Mouse (Mus musculus) spleen, postnatal 14 days (tissue): ENCODE measurements around the gene Creb5.
A peak's percentile ranks its signal among the peaks of the same experiment; 100 is the strongest.

Experiments used
- DNase-seq, 2 experiments: peaks; one replicate each; pipeline ENCODE4 v3.0.0; 2021 to 2022; ENCODE audit warnings: low spot score in 2 of 2

Gene Creb5

DNA sequence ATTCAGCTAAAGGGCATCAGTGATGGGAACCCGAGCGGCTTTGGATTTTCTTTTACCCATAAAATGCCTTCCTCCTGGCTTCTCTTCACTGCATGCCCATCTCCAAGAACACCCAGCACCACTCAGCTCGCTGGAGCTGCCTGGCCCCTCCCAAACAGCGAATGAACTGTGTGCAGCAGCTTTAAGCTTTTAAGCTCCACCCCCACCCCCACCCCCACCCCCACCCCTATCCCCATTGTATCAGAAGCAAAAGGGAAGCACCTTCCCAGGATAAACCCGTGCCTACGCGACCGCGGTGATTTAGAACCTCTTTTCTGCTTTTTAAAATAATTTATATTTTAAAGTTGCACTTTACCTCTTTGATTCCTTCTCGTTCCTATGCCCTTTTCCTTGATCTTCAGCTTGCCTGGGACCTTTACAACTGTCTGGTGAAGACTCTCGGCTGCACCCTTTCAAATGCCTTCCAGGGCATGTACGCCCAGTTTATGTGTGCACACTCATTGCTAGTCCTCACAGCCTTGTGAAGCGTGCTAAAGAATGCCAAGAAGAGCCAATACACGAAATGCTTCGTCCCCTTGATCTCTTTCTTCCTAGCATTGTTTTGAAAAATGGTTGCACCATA is 411.2 kb downstream of the Creb5 start:
- DNase-seq = no peak

DNA sequence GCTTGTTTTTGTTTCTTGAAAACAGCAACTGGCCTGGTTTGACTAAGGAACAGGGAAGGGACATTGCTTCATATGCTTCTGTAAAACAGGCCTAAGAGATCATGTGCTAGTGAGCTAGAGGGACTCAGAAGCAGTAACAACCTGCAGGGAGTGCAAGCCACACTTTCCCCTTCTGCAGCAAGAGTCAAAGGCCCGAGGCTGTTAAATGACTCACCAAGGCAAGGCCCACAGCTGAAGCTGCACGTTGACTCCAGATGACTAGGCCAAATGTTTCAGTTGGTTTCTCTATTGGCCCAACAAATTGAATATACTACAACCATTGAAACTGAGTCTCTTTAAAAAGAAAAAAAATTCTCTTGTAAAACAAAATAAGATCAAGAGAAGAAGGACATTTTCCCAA is 417.4 kb downstream of the Creb5 start:
- DNase-seq = no peak

DNA sequence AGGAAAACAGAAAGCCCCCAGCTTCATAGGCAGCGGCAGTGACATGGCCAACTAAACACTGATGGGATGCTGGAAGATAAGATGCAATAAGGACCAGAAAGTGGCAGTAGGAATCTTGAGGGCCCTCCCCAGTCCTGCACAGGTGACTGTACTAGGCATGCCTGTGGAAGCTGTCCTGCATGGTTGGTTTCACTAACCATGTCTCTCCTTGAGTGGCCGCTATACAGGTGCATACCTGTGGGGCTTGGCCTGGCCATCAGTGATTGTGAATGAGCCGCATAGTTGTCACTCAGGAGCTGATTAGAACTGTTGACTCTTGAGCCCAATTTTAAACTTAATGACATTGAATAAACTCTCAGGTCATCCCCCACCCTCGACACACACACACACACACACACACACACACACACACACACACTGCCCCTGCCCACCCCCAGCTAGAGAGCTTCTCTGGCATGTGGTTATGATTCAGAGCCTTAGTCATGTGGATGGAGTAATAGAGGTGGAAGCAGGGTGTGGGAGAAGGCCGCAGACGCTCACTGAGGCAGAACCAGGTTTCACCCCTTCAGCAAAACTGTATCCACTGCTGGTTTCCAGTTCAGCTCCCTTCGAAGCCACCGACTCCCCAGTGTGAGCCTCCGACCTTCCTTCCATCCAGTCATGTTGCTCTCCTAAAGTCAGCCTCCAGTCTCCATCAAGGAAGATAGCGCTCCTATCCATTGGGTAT is 419.7 kb downstream of the Creb5 start:
- no peak for DNase-seq

DNA sequence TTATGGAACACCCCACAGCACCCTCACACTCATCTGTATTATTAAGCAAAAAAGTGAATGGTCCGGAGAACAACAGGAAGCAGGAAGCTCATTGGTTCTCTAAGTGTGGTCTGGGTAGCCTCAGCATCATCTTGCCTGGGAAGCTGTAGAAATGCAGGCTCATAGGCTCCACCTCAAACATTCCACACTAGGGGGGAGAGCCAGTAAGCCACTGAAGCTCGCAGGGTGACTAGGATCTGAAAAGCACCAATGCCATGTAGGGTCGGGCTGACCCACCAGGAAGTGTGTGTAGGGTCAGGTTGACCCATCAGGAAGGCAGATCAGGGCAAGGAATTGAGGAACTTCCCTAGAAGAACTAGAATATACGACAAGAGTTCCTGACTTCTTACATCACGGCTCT is 420.7 kb downstream of the Creb5 start:
- no peak for DNase-seq

DNA sequence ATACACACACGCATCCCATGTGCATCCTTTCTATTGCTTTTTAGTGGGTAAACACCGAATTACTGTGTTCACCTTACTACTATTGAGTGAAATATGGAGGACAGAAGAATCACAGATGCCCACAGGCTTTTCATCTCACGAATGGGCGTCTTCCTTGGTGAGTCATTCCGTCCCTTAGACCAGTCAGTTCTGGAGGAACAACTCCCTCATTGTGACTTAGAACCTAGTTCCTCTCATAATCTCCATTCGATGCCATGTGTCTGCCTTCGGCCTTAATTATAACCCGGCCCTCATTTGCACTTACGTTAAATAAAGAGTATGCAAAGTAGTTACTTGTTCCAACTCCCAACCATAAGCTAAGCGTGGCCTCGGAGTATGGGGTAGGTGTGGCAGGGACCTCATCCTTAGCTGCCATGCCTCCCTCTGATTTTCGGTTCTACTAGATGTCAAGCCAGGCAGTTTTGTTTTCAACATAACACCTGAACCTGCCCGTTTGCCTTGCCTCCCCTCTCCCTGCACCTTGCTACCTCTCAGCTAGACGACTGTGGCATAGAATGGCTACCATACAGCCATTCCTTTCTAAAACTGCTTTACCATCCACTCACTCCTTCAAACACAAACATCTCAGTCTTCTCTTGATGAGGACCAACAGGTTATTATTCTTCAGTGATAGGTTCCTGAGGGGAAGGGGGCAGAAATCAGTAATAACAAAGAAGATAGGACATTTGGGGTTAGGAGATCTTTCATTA is 422.8 kb downstream of the Creb5 start:
- no peak for DNase-seq

DNA sequence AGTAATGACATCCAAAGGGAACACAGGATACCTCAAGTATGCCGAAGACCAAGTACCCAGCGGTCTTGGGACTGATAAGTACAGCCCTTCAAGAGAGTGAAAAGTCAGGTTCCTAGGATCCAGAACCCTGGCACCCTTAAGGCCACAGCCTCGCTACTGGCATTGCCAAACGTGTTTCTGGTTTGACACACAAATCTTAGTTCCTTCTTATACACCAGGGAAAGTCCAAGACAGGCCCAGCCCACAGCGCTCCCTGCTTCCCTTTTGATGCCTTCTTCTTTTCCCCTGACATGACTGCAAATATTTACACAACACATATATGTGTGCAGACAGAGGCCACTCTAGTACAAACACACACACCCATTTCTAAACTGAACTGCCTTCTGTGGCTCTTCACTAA is 423.5 kb downstream of the Creb5 start:
- DNase-seq = no peak

DNA sequence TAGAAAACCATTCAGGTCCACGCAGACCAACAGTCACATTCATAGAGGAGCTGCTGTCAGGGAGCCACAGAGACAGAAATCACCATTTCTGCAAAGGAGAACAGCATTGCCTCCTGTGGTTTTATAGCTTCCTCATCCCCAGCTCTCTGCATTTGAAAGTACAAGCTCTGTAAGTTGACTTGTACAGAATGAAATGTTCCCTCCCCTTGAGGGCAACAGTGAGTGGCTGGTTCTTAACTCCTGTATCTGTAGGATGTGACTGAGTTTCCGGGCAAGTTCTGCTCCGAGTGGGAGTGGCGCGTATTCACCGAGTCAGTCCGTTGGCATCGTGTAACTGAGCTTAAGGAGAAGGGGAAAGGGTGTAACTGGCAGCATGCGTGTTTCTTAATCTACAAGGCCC is 426.1 kb downstream of the Creb5 start:
- no peak for DNase-seq

DNA sequence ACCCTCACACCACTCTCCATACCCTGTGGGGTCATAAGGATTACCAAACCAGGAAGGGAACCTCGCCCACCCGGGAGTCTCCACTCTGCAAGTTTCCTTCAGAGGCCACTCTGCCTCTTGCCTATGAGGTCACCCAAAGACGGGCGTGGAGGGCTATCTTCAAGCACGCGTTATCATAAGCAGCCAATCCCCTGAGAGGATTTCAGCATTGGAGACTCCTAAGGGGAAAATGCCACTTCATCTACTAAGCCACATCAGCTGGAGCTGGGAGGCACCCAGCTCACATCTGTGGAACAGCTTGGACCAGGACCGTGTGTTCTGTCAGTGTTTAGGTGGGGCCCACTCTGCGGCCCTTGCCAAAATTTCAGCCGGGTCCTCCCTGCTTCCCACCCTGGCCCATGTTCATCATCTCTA is 427.8 kb downstream of the Creb5 start:
- DNase-seq = no peak

DNA sequence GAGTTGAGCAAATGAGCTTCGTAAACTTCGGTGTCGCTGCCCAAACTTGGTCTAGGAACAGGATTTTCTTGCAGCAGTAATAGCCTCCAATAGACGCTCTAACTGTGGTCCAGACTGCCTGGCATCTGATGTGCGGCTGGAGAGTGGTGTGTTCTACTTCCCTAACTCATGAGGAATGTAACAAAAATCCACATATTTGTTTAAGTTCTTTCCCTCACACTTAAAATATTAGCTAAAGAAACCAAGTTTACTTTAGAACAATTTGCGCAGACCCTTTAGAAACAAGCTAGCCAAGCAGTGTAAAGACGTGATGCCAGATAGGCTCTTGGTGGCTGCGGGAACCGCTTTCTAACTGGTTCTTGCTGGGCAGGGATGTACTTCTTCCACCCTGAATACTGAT is 428.9 kb downstream of the Creb5 start:
- DNase-seq = no peak

DNA sequence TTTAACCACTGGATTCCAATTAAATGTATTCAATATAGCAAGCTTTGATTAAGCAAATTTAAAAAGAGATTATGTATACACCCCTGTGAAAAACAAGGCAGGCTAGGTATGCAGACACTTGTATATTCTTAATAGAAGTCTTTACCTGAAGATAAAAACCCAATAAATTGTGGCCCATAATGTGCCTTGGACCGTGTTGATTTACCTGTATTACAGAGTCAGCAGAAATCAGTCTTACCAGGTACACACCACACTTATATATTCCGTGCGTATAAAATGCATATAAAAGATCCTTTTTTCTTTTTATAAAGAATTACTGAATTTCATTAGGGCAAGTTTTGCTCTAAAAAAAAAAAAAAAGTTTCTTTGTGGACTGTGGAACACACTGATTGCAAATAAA is 432.9 kb downstream of the Creb5 start:
- DNase-seq = no peak

DNA sequence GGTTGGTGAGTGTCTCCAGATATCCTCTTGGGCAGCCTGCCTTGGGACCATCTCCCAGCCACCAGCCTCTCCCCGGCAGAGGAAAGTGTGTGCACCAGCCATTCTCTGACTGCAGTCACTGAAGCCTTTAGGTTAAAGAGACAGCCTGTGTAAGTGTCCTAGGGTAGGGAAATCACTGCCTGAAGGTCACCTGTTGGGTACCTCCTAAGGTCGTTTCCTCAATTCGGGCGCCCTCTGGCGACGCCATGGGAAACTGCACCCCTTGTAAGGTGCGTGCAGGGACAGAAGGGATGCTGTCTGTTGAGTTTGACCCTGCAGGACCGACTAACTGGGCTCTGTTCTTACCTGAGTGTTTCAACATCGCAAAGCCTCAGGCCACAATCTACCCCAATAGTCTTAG is 434.5 kb downstream of the Creb5 start:
- peak in 1 of 2 experiments; percentile 41 for DNase-seq

DNA sequence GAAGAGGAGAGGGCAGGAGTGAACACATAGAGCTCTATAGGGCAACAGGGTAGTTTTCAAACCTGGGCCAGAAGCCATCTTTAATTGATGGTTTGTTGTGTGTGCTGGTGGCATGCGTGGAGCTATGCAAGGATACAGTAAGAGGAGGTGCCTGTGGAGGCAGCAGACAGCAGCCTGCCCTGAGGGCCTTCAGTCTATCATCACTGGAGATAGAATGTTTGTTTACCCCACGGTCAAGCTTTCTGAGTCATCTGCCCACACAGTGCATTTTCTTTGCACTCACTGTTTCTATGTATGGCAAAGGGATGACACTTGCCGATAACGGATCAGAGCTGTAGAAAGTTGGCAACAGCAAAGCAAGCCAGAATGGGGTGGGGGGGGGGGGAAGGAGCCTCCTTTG is 435.6 kb downstream of the Creb5 start:
- no peak for DNase-seq

DNA sequence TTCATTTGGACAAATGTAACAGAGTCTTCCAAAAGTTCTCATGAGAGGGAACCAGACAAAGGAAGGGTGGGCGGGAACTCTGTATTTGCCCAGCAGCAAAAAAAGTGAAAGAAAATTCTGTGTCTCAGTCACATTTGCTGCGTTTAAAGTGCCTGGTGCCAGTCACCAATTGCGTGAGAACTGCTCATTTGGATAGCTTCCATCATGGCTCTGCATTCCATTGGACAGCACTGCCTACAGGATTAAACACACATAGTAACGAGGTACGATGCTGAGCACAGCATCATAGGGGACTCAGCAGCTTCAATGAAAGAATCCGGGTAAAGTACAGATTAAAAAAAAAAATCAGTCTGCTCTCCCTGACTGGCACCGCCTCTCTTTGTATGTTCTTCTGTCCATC is 443.4 kb downstream of the Creb5 start:
- DNase-seq = no peak

DNA sequence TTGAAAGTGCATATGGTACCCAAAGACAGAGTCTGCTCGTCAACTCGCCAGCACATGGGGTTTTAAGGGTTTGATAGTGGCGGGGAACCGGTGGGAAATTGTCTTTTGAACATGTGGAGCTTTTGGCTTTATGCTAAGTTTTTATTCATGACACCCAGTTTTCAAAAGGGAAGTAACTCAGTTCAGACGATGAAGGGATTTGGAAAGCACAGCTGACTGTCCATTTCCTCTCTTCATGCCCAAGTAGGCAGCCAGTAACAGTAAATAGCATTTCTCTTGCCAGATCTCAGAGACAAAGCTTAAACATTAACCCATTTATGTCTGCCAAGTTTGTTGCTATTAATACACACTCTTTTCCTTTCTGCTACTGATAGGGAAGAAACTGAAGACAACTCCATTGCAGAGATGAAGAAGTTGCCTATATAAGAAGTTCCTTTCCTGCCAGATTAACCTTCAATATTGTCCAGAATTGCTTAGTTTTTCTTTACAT is 444.0 kb downstream of the Creb5 start:
- no peak for DNase-seq

DNA sequence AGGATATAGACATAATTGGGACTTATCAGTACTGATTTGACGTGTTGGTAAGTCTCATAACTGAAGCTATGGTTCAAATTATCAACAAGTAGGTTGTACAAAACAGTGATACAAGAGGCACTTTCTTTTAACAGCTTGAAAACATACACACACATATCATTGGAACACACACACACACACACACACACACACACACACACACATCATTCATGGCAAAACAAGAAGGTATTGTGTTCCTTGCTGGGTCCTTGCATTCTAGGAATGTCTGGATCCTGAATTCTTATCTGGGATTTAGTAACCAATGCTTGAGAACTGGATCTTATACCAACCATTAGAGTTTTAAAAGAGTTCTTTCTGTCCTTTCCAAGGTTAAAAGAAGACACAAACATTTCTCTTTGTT is 446.5 kb downstream of the Creb5 start:
- no peak for DNase-seq

DNA sequence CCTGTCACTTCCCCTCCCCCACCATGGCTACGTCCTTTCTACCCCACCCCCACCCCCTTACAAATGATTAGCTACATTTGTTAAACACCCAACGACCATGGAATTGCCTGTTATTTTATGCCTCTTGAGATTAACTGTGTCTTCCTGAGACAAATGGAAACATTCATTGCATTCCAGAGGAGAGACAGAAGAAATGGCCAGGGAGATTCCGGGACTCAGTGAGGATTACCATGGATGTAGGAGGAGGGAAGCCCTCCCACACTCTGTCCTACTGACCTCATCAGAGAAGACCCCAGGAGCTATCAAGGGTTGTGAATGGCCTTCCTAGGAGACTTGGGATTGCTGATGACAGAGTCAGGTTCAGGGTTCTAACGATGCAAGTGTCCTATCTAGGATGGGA is 446.9 kb downstream of the Creb5 start:
- no peak for DNase-seq

DNA sequence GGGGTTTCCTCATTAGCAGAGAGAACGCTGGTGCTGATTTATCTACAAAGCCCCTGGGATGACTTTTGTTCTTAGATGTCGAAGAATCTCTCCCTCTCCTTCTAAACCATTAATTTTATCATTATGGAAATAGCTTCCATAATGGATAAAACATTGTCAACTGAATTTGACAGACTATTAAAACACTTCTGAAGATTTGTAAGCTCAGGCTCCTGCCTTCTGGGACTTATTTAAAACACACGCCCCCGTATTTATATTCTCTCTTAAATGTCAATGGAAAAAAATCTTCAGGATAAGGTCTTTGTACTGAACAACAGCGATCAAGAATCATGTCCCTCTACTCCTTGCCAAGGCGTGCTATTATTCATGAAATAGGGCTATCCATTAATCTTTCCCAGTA is 448.6 kb downstream of the Creb5 start:
- DNase-seq = no peak

DNA sequence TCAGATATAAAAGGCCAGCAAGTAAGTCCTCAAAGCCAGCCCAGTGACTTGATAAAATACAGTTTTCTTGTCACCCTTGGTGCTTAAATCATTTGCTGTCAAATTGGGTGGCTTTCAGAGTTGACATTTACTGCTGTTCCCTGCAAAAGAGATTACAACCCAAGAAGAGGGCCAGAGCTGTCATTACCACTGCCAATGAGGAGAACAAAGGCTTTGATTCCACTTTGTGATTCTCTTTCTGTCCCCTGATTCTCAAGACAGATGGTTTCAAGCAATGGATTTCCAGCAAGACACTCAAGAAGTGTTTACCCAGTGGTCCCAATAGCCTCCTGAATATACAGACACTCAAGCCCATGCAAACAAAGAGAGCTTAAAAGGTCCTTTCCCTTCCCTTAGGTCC is 451.1 kb downstream of the Creb5 start:
- DNase-seq = no peak

DNA sequence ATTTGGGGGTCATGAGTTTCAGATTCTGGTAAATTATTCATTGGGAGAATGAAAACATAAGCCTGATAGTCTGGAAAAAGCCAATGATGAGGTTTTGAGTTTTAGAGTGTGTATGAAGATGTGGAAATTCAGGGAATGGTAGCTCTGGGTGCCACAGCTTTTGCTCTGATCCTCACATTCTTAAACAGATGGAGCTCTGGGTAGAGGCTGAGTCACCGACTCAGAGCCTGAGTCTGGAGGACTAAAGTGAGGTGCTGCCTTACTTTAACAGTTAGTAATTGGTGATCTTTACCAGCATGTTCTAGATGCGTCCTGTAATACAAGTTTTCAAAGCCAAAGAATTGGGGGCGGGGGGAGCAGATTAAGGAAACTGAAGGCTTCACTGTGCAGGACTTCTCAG is 454.2 kb downstream of the Creb5 start:
- DNase-seq = no peak
